Mouse (Mus musculus) kidney, embryonic 14.5 days (tissue): ENCODE measurements around the gene Apex1. TPM values are rescaled to one million over a fixed set of nuclear protein-coding genes. Genes with fewer than 3 reads are reported as not detected.

ENCODE experiments used
- ATAC-seq: fragments of 200-750 bp; cut with Nextera tagmentation; 2 replicates; pipeline ENCODE4 v1.8.0; 2017; ENCODE audit warnings: moderate number of reproducible peaks, mild to moderate bottlenecking, moderate TSS enrichment, moderate library complexity; ENCODE audit not compliant: low FRiP score, low TSS enrichment
- H3K27ac ChIP-seq: fragments of 300-500 bp; sonication (generic); 2 replicates; pipeline ENCODE4 v1.5.1; 2014; ENCODE audit warnings: low read depth, mild to moderate bottlenecking, low read length, moderate library complexity, mixed read lengths
- H3K27me3 ChIP-seq: fragments of 300-500 bp; sonication (generic); 2 replicates; pipeline ENCODE4 v1.6.1; 2014; ENCODE audit warnings: mild to moderate bottlenecking, low read length; ENCODE audit not compliant: control insufficient read depth, insufficient read depth
- H3K36me3 ChIP-seq: fragments of 300-500 bp; sonication (generic); 2 replicates; pipeline ENCODE4 v1.6.1; 2014; ENCODE audit warnings: low read length, mixed read lengths; ENCODE audit not compliant: control insufficient read depth, insufficient read depth
- H3K4me1 ChIP-seq: fragments of 300-500 bp; sonication (generic); 2 replicates; pipeline ENCODE4 v1.6.1; 2014; ENCODE audit warnings: low read length, mixed read lengths; ENCODE audit not compliant: control insufficient read depth, insufficient read depth
- H3K4me2 ChIP-seq: fragments of 300-500 bp; sonication (generic); replicated peaks from 2 replicates; pipeline ENCODE4 v1.6.1; 2014; ENCODE audit warnings: low read depth, mild to moderate bottlenecking, low read length
- H3K4me3 ChIP-seq: fragments of 300-500 bp; sonication (generic); 2 replicates; pipeline ENCODE4 v1.5.1; 2014; ENCODE audit warnings: mild to moderate bottlenecking, low read length
- H3K9ac ChIP-seq: fragments of 300-500 bp; sonication (generic); 2 replicates; pipeline ENCODE4 v1.6.1; 2014; ENCODE audit warnings: low read depth, mild to moderate bottlenecking, low read length, moderate library complexity
- H3K9me3 ChIP-seq: fragments of 300-500 bp; sonication (generic); 2 replicates; pipeline ENCODE4 v1.6.1; 2016; ENCODE audit warnings: low read length; ENCODE audit not compliant: control insufficient read depth
- WGBS: fragments of 180-500 bp; shearing (Covaris S2); extraction: QIAGEN DNeasy Blood & Tissue Kit; methylation state at CpG from one replicate; pipeline ENCODE4 v1.1.7; 2014; 5-methylcytosine and 5-hydroxymethylcytosine counted together
- polyA plus RNA-seq: library from polyadenylated mRNA; unstranded; fragments of >200 nt; fragmentation: Nextera tagmentation; extraction: Ambion mirVana; gene quantifications from 2 replicates; pipeline ENCODE4 v1.2.1, GENCODE M21; 2014

Apex1 gene
- polyA plus RNA-seq, 1 experiment from 2014 or later = 354 TPM

DNA sequence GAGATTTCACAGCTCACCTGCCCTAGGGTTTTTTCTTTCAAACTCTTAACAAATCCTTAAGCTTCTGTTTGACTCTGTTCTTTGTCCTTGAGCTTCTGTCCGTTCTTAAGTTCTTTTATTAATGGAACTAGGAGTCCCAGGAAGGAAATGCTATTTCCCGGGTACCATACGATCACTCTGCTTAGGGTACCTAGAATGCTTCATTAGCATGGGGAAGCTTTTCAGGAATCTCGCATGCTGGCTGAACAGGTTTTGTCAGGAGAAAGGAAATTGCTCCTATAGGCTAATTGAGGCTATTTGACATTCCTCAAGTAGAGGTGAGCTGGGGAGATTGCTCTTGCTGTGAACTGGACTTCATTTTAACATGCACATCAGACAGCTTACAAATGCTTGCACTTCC is 48.9 kb downstream of the Apex1 start:
- H3K9me3 ChIP-seq = no peaks in the 10 kb centered on the region
- no peak overlapping the region for H3K4me2 ChIP-seq
- no peaks in the 10 kb centered on the region for H3K27me3 ChIP-seq
- H3K4me1 ChIP-seq = 0 out of 2 replicates have a peak, but pooled peaks cover 3% of the 10 kb centered on the region
- no peak overlapping the region for H3K27ac ChIP-seq
- no peak overlapping the region for H3K4me3 ChIP-seq
- H3K36me3 ChIP-seq = no peaks in the 10 kb centered on the region
- WGBS = 28% methylated on average over 4 of the region's 4 CpGs
- H3K9ac ChIP-seq = no peak overlapping the region
- ATAC-seq = no peak

- no peaks in the 10 kb centered on the region for H3K4me1 ChIP-seq
- WGBS = 73% methylated on average over 5 of the region's 5 CpGs
- no peaks in the 10 kb centered on the region for H3K36me3 ChIP-seq
- ATAC-seq = no peak
- H3K4me3 ChIP-seq = no peak overlapping the region
- no peak overlapping the region for H3K4me2 ChIP-seq
- H3K27ac ChIP-seq = no peak overlapping the region
- no peaks in the 10 kb centered on the region for H3K9me3 ChIP-seq
- no peaks in the 10 kb centered on the region for H3K27me3 ChIP-seq
- H3K9ac ChIP-seq = no peak overlapping the region
These were observed 50.2 kb downstream of the Apex1 start for GRCm38 (mm10) chr14:50975001-50975400.

- H3K27ac ChIP-seq = no peak overlapping the region
- H3K27me3 ChIP-seq = no peaks in the 10 kb centered on the region
- H3K9me3 ChIP-seq = no peaks in the 10 kb centered on the region
- ATAC-seq = no peak
- H3K4me2 ChIP-seq = no peak overlapping the region
- no peak overlapping the region for H3K4me3 ChIP-seq
- WGBS = 21% methylated on average over 9 of the region's 9 CpGs
- peaks cover 7% of the 10 kb centered on the region; the same call in 1 of the 2 replicates for H3K4me1 ChIP-seq
- H3K36me3 ChIP-seq = no peaks in the 10 kb centered on the region
- H3K9ac ChIP-seq = no peak overlapping the region
These were observed 51.9 kb downstream of the Apex1 start for GRCm38 (mm10) chr14:50976674-50977073.

Other genes with a start within 250 kb of the Apex1 start
- not detected in 2 replicates for gene Olfr747, start 231.8 kb upstream of the Apex1 start, polyA plus RNA-seq
- gene Olfr748, start 217.6 kb upstream of the Apex1 start, polyA plus RNA-seq = not detected in 2 replicates
- not detected in 2 replicates for gene Olfr749, start 179.9 kb upstream of the Apex1 start, polyA plus RNA-seq
- gene Ttc5, start 139.4 kb upstream of the Apex1 start, polyA plus RNA-seq = 83.3 and 86.6 TPM in 2 replicates
- not detected in 2 replicates for gene Ccnb1ip1, start 117.2 kb upstream of the Apex1 start, polyA plus RNA-seq
- 75.8 and 75.9 TPM in 2 replicates for gene Parp2, start 117.1 kb upstream of the Apex1 start, polyA plus RNA-seq
- 10.3 and 10.6 TPM in 2 replicates for gene Tep1, start 54.4 kb upstream of the Apex1 start, polyA plus RNA-seq
- 0.11 and 0.20 TPM in 2 replicates for gene Klhl33, start 27.5 kb upstream of the Apex1 start, polyA plus RNA-seq
- 168 and 198 TPM in 2 replicates for gene Osgep, start 75 bp upstream of the Apex1 start, polyA plus RNA-seq
- gene Pip4p1, start 5.9 kb downstream of the Apex1 start, polyA plus RNA-seq = 40.1 and 63.0 TPM in 2 replicates
- 80.6 and 83.0 TPM in 2 replicates for gene Pnp, start 6.1 kb downstream of the Apex1 start, polyA plus RNA-seq
- not detected in 2 replicates for gene Gm49342, start 19.5 kb downstream of the Apex1 start, polyA plus RNA-seq
- gene Pnp2, start 31.0 kb downstream of the Apex1 start, polyA plus RNA-seq = 0.99 and 1.2 TPM in 2 replicates
- not detected in 2 replicates for gene Rnase10, start 82.8 kb downstream of the Apex1 start, polyA plus RNA-seq
- gene Rnase9, start 116.9 kb downstream of the Apex1 start, polyA plus RNA-seq = 0.35 TPM in 1 of 2 replicates, not detected in the other
- 1.1 TPM in 1 of 2 replicates, not detected in the other for gene Rnase11, start 125.2 kb downstream of the Apex1 start, polyA plus RNA-seq
- gene Rnase12, start 132.7 kb downstream of the Apex1 start, polyA plus RNA-seq = 16.5 and 18.5 TPM in 2 replicates
- not detected in 2 replicates for gene Olfr750, start 149.5 kb downstream of the Apex1 start, polyA plus RNA-seq
- gene Rnase4, start 166.1 kb downstream of the Apex1 start, polyA plus RNA-seq = 38.9 and 41.8 TPM in 2 replicates
- gene Ang, start 166.2 kb downstream of the Apex1 start, polyA plus RNA-seq = 6.3 and 9.5 TPM in 2 replicates
- gene Eddm3b, start 189.5 kb downstream of the Apex1 start, polyA plus RNA-seq = 2.1 and 2.5 TPM in 2 replicates
- gene Rnase6, start 198.9 kb downstream of the Apex1 start, polyA plus RNA-seq = 0.38 and 0.49 TPM in 2 replicates
- 0.53 and 0.65 TPM in 2 replicates for gene Rnase1, start 221.8 kb downstream of the Apex1 start, polyA plus RNA-seq
- not detected in 2 replicates for gene Rnase2b, start 237.3 kb downstream of the Apex1 start, polyA plus RNA-seq